Mouse (Mus musculus): Measurements from ENCODE around the gene Rhog. TPM values are rescaled to one million over a fixed set of nuclear protein-coding genes. Genes with fewer than 3 reads are reported as not detected.

The Rhog gene
- total RNA-seq, 4 experiments from 2014 or later: 39.8 to 54.4 (median 47.5) TPM

DNA sequence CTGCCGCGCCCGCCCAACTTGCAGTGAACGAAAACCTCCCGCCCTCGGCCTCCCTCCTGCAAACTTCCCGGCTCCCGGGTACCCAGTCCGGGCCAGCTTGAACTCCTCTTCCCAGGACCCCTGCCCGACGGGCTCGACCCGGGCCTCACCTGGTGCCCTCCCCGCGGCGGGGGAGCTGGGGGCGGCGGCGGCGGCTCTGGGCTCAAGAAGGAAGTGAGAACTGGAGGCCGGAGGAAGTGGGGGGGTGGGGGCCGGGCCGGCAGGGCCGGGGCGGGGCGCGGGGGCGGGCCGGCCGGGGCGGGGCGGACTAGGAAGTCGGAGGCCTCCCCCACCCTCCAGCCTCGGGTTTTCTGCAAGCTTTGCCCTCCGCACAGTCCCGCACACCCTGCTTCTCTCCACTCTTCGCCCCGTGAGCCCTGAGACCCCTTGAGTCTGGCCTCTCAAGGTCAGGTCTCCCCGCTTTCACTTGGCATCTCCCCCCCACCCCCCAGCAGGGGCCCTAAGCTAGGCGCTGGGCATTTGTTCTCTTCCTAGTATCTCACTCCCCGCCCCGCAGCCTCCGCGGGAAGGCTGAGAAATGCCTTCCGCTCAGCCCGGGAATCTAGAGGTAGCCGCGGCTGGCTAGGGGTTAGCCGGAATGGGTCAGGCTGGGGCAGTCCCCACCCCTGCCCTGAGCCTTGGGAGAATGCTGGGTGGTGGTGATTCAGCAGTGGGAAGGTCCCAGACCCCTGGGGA lies 5.8 kb downstream of the Rhog start:
- peak; percentile 72 for DNase-seq

DNA sequence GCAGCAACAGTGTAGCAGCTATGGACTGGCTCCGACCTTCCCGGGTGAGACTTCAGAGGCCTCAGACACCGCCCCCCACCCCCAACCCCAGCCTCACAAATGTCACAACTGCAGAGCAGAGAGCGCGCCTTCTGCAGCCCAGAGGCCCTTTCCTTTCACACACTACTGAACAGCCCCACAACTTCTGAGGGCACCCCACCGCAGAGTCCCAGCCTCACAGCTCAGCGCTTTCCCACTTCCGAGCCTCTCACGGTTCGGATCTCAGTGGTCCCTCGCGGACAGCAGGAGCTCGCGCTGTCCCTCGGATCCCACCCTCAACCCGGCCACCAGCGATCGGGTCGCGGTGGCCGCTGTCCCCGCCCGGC lies 6.3 kb downstream of the Rhog start:
- no peak for DNase-seq

DNA sequence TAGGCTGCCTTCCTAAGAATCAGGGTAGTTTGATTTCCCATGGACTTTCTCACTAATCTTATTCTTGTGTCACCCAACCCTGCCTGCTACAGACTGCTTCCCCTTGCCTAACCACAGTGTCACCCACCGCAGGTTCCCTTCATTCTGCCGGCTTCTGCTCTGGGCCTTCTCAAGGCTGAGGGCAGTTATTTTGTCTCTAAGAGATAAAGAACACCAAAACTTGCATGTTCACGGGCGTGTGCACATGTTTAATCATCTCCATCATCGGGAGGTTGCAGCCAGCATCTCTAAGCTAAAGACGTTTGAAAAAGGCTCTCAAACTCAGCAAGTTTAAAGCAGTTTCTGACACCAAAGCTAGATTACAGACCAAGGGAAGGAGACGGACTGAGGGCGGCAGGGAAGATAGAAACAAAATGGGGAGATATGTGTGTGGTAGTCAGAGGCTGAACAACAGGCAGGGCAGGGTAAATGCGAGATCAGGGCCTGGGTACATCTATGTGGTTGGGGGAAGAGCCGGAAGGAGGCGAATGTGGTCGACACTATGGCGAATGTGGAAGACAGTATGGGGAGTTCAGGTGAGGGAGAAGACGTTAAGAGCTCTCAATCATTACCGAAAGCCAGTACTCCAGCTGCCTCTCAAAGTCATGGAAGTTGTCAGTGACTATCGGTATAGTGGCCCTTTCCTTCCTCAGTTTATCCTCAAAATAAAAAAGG lies 7.0 kb downstream of the Rhog start:
- DNase-seq: no peak

DNA sequence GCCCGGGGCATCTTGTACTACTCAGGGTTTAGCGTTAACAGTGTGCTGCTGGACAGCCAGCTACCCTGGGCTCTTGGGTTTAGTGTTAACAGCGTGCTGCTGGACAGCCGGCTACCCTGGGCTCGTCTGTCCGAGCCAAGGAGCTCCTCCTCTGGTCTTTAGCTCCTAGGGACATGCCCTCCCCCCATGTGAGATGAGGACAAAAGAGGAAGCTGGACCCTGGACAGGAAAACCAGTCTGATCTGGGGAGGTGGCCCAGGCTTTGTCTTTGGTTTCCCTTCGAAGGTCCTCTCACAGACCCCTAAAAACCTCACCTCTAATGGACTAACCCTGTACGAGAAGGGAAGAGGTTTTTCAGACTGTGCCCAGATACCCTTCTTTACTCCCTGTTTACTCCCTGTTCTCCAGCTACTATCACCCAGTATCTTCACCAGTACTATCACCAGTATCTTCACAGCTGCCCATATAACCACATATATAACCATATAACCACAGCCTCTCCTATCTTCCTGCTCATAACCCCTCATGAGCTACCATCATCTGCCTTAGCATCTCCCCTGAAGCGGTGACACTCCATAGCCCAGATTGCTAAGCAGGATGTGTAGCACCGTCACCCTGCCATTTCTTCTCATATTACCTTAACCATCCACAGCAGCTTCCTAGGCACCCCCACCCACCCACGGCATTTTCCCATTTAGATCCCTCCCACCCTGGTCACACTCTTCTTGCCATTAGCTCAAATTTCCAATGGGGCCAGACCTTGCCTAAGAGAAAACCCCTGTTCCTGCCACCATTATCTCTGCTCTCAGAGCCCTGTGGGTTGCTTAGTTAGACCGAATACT lies 8.7 kb downstream of the Rhog start:
- DNase-seq: no peak

DNA sequence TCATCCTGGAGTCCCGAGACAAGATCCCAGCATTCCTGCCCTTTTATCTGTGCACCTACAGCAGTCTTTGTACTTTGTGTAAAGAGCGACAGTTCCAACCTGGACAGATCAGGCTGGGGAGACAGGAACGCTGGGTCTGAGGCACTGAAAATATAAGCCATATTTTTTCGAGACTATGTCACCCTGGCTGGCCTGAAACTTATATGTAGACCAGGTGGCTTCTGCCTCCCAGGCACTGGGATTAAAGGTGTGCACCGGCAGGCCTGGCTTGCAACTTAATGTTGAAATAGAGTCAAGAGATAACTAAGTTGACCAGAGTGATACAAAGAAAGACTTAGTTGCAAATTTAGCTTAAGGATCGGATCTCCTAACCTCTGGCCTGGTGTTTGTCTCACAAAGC lies 9.6 kb downstream of the Rhog start:
- no peak for DNase-seq

DNA sequence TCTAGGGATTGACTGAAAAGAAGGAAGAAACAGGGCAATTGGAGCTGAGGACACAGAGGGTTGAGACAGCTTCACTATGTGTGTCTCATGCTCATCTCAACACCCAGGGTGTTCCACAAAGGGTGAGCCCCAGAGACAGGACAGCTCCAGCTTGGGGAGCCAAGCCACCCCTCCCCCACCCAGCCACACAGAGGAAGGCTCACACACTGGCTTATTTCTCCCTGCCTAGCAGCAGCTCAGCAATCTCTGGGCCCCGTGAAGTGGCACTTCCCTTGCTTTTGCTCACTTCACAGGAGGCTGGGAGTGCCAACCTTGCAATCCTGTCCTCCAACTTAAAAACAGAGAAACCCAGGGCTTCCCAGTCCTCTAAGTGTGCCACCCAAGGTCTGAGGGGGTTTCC lies 10.1 kb downstream of the Rhog start:
- DNase-seq: no peak

DNA sequence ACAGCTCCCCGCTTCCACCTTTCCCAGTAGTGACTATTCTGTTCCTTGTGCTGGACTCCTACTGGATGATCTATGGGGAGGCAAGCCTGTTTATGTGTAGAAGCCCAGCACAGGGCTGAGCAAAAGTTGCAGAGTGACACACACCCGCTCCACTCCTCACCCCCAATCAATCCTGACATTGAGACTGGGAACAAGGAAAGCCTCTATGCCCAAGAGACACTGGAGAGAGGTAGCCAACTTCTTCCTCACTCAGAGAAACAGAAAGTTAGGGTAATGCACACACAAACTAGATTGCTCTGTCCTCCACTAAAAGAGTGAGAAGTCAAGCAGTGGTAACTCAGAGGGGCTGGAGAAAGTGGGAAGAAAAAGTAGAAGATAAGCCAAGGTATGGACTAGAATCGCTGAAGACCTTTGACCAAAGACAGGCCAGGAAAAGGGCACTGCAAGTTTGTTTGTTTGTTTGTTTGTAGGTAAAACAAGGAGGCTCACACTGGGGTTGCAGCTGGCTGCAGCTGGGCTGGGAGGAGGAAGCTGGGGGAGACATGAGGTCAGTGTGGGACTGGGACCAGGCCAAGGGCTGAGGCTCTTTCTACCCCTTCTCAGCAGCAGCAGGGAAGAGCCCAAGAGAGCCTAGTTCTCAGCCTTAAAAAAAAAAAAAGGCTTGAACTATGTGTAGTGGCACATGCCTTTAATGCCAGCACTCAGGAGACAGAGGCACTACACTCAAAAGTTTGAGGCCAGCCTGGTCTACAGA lies 10.9 kb downstream of the Rhog start:
- no peak for DNase-seq

DNA sequence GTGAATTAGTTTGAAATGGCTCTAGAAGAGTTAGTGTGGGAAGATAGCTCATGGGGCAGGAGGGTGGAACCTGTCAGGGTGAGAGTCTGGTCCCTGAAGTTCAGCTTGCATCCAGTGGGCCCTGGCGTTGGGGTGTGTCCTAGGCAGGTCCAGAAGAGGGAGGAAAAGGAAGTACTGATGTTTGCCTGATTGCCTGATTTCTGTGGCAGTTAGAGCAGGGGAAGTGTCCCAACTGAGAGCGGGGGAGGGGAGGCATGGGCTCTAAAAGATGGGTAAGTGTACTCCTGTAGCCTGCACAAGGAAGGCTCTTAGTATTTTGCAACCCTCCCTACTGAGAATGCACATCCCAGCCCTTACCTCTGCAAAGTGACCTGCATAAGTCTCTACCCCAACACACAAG lies 12.0 kb downstream of the Rhog start:
- DNase-seq: no peak

DNA sequence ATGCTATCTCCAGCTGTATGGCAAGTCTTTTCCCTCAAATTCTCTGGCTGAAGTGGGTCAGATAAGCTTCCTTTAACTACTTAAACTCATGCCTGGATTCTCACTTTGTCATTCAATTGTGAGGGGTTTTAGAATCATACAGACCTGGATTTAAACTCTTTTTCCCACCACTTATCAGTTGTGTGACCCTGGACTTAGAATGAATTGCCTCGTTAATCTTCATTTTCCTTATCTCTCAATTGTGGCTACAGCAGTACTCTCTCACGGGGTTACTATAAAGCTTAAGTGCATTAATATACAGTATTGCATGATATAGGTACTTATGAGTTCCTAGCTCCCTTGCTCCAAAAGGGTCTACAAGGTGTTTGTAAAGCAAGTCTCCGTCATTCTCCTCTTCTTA lies 12.9 kb downstream of the Rhog start:
- no peak for DNase-seq

DNA sequence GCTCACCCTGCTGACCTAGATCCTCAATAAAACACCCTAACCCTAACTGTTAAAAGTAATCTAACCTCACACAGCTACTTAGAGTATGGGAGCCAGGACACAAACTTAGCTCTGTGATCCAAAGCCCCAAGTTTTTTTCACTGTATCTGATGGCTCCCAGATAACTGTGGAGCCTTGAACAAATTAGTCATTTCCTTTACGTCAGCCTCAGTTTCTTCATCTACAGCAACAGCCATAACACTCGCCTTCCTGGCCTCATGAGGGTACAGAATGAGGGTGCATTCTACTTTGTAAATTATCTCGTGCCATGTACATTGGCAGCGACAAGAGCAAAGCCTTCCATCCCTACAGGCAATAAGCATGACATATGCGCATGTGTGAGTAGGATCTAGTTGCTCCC lies 13.5 kb downstream of the Rhog start:
- DNase-seq: no peak

DNA sequence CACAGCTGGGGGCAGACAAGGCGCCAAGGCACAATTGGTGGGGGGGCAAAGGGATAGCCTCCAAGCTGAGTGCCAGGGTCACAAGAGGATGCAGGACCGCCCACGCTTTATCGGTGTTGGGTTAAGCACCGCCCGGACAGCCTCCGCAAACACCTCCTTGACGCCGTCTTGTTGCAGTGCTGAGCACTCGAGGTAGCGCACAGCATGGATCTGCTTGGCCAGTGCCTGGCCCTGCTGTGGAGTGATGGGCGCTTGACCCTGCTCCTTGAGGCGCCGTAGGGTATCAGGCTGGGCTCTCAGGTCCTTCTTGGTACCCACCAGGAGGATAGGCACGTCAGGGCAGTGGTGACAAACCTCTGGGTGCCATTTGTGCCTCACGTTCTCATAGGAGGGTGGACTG lies 16.3 kb downstream of the Rhog start:
- DNase-seq: no peak

DNA sequence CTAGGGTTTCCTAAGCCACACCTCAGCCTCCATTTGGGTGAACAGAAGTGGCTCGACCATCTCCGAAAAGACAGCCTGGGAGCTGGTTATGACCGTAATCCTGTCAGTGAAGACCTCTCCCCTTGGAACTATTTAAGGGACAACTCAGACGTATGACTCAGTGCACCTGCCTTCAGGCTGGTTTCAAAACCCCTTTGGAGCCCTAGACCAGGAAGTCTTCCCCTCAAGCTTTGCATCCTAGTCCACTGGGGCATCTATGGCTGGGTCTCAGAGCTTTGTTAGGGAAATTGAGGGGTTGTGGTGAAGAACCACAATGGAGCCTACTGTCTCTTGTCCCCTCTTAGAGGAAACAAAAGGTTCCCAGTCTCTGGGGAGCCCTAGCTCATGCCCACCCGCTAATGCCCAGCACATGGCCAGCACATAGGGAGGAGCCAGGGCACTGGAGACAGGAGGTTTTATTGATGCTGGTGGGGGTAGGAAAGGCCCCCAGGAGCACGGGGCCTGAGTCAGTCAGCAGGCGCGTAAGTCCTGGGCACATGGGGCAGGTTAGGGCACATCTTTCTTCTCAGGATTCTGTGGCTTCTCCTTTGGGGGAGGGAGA lies 17.1 kb downstream of the Rhog start:
- no peak for DNase-seq

DNA sequence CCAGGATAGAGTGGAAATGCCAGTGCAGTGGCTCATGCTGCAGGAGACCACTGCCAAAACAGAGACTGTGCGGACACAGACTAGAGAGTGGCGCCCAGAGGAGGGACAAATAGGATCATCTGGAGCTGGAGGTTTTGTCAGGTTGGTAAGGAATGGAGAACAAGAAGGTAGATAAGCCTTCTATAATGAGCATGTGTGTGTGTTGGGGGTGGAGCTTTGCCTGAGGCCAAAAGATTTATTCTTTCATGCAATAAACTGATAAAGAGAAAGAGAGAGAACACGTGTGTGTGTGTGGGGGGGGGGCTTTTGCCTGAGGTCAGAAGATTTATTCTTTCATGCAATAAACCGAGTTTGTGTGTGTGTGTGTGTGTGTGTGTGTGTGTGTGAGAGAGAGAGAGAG lies 22.8 kb downstream of the Rhog start:
- DNase-seq: no peak

DNA sequence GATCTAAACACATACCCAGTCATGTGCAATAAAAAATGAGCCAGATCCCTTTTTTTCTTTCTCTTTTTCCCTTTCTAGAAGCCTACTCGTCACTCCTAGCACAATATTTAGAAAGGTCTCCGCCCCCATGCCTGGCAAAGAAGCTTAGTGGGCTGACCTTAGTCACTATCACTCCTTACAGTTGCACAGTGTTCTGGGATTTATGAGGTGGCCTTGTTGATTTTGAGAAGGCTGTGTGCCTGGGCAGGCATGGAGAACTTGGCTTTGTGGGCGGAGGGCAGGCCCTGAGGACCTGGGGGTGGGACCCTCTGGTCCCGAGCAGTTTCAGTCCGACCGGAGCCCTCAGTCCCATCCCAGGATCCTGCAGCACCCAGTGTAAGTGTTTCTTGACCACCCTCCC lies 26.0 kb downstream of the Rhog start:
- DNase-seq: peak; percentile 58

DNA sequence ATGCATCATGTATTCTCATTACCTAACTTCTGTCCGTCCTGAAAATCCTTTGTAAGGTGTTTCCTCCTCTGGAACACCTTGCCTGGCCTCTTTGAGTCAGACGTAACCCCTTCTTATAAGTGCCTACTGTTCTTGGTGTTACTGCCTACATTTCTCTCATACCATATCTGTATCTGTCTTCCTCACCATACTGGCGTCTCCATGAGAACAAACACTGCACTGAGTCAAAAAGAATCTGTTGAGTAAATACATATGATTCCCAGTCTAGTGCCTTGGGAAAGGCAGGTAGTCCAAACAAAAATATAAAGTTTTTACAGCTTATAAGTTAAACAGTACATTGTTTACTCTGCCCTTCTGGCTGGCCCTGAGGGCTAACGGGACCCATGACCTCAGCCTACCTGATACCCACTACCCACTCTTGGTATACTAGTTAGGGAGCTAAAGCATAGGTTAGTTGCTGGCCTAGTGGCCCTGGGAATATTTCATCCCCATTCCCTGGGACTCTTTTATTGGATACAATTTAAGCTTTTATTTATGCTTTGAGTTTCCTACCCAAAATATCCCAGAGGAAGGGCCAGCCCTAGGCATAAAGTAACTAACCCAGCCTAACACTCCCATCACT lies 27.7 kb downstream of the Rhog start:
- no peak for DNase-seq

DNA sequence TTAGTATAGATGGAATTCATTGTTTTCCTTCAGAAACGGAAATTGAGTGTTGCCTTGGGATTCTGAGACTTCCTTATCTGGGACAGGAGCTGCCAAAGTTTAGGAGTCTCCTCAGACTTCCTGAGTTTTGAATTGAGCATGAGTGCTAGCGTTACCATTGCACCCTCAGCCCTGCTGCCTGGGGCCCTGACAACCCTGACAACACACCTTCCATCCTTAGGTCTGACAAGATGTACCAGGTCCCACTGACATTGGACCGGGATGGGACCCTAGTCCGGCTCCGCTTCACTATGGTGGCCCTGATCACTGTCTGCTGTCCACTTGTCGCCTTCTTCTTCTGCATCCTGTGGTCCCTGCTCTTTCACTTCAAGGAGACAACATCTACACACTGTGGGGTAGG lies 29.8 kb downstream of the Rhog start:
- DNase-seq: no peak

DNA sequence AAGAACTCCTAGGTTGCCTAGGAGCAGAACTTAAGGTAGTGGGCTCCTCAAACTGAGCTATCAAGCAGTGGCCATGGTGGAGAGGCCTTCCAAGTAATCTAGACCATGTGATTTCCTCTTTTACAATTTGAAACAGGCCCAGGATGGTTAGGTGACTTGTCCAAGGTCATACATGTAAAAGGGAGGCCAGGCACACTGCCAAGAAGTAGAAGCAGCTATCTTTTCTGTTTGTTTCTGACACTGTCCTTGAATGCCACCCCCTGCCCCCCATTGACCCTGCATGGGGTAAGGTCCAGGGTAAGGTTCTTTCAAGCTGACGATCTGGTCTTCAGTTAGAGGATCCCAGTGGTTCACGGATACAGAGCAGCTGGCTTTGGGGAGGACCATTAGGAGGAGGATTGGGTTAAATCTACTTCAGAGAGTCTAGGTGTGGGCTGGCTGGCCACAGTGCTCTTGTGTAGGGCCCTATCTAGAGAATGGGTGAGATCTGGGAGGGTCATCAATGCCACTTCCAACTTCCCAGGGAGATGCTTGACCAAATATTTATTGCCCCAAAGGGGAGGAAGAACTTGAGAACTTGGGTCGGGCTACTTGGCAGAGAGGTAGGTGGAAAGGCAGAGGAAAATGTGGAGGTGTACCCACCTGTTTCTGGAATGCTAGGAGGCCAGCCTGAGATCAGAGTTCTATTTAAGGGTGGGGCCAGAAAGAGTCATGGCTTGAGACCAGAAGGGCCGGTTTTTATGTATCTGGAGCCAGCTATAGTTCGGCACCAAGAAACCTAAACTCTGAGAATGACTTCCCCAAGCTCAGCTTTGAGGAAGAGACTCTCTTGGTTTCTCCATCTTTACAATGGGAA lies 31.7 kb downstream of the Rhog start:
- DNase-seq: peak; percentile 77

DNA sequence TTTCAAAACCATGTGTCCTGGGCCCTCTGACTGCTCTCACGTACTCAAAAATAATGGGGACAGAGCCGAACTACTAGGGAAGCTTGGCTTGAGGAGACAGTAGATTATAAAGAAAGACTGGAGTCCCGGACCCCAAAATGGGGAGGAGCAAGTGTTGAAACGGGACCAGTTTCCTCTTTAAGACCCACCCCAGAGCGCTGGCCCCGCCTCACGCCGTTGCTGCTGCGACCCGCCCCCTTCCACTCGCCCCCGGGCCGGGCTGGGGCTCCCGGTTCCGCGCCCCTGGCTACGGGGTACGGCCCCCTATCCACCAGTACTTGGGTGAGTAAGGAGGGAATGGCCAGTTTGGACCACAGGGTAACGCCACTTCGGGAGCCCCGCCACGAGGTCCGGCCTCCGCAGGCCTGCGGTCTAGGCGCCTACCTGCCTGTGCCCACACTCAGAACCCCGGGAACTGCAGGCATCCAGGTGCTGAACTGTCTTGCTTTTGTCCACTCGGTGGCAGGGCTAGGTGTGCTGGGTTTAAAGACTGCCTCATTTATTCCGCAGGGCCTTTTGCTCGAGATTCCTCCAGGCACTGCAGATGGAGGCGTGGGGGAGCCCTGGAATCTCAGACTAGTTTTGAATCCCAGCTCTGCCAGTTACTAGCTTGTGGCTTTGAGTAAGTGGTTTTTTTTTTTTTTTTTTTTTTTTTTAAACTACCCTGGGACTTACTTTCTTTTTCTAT lies 32.9 kb downstream of the Rhog start:
- peak; percentile 67 for DNase-seq

DNA sequence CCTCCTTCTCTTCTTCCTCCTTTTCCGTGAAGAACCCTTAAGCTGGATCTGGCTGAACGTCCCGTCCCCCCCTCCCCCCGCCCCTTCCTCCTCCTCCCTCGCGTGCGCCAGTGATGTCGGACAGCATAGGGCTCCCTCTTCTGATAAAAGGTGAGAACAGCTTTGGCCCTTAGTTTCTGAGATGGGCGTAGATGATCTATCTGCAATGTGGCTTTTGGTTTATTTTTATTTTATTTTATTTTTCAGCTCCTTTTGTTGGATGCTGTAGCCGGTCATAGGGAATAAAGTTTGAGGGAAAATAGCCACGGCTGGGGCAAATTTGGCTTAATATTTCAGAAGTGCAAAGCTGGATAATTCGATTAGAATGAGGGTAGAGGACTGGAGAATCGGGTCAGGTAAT lies 33.5 kb downstream of the Rhog start:
- DNase-seq: no peak

DNA sequence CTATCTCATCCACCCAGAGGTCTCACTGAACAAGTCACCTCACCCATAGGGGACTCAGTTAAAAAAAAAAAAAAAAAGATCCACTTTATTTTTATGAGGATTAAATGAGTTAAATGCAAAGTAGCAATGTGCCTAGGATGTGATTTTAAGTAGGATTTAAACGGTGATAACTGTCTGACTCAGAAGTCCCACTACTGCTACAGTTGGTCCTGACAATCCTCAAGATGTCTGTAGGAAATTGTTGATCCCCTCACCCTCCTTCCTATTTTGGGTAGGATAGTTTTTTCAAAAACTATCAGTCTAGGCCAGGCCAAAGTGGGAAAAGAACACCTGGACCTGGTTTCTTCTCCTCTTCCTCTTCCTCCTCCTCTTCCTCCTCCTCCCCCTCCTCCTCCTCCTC lies 34.0 kb downstream of the Rhog start:
- no peak for DNase-seq
